Mouse (Mus musculus) thymus, postnatal 0 days (tissue): ENCODE measurements at regions not wholly inside any gene's neighbourhood (a gene's known extent, or its start where the extent isn't known, plus 50 kb on each side); places are given as distances from the start of the nearest gene placed in this dataset.

Source experiments
- DNase-seq: peaks from one replicate; pipeline ENCODE4 v3.0.0-alpha.2; 2015; ENCODE audit warnings: low spot score

DNA sequence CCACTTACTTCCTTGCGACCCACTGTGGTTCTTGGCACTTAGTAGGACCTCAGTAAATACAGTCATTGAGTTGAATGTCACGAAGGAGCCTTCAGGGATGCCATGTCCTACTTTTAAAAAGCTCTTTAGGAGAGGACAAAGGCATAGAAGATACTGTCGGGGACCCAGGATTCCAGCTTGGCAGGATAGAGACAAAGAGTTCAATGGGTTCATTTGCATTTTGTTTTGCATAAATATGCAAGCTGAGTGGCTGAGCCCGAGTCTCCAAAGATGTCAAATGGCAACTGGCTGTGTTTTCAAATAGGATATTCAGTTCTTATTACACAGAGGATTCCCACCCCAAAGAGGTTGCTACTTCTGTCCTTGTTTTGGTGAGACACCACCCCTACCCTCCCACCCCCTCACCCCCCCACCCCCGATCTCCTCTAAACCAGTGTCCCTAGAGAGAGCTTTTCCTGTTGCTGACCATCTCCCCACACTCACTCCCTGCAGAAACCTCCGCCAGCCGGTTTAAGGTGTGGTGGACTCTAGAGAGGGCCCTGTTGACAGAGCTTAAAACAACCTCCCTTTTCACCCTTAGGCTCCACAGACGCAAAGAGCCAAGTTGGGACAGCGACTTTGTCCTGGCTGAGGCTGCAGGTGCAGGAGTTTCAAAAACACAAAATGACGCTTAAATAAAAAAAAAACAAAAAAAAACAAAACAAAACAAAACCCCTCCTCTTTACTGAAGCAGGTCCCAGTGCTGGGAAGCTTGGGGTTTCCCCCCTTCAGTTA lies 57.9 kb downstream of the Sox9 start:
- no peak for DNase-seq

DNA sequence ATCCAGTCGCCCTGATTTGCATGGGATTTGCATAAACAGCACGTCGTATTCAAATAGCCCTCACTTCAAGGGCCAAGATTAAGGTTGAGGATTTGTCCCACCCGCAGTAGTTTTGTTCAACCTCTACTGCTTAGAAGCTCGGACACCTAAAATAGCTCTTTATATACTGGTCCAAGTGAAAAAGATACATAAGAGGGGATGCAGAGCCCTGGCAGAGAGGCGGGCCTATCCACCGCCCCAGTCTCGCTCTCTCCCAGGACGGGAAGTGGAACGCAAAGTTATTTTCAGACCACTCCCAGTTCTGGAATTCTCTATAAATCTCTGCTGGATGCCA lies 58.4 kb downstream of the Sox9 start:
- DNase-seq = no peak

- no peak for DNase-seq
Measured at GRCm38 (mm10) chr11:112844258-112844901, 62.4 kb downstream of the Sox9 start.

GRCm38 (mm10) chr11:112847146-112847545 lies 65.1 kb downstream of the Sox9 start:
- DNase-seq = no peak

DNA sequence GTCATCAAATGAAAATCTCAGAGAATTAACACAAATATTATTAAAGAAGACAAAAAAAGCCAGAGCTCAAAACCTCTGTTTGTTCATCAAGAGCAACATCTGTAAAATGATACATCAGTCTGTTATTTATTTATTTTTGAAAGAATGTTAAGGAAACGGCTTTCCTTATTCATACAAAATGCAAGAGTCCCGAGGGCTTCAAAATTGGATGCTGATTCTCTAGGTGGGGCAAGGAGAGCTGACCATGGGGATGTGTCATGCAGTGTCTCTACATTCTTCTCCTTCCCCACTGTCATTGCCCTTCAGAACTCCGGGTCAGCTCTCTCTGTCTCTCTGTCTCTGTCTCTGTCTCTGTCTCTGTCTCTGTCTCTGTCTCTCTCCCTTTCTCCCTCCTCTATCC lies 65.8 kb downstream of the Sox9 start:
- DNase-seq = no peak

GRCm38 (mm10) chr11:112849974-112850373 lies 68.0 kb downstream of the Sox9 start:
- DNase-seq = no peak

- DNase-seq = no peak
Measured at GRCm38 (mm10) chr11:112850532-112851272, 68.7 kb downstream of the Sox9 start.

GRCm38 (mm10) chr11:112851321-112851720 lies 69.3 kb downstream of the Sox9 start:
- DNase-seq = no peak

GRCm38 (mm10) chr11:112855975-112856374 lies 74.0 kb downstream of the Sox9 start:
- DNase-seq = no peak

DNA sequence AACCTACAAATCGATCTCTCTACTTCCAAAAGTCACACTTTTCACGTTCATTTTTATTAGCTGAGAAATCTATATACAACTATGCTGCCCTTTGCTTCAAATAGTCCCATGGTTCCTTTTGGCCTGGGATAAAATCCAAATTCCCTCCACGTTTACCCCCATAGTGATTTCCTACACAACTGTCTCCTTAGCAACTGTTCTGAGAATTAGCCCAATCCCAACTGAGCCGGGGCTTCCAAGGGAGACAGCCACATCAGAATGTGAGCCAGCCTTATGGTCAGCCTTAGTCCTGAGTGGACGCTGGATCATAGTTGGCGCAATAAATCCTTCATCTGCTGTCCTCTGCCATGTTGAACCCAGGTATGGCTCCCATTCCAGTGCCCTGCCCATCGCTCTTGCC lies 77.3 kb downstream of the Sox9 start:
- DNase-seq = no peak

- no peak for DNase-seq
Measured at GRCm38 (mm10) chr11:112860797-112861196, 78.8 kb downstream of the Sox9 start.

DNA sequence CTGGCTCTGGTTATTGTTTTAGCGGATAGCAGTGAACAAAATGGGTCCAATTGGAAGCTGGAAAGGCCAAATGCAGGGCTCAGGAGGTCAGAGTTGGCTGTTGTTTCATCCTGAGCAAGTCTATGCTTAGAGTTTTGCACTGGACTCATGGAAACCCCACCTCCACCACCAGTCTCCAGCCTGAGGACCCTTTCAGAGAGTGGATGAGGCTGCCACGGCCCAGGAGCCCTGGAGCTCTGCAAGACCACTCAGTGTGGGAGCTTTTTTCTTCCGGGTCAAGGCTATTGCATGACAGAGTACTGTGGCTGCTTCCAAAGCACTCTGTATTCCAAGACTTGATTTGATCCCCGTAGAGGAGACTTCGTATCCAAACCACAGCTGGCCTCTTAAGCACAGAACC lies 79.2 kb downstream of the Sox9 start:
- no peak for DNase-seq

- DNase-seq = no peak
Measured at GRCm38 (mm10) chr11:112865836-112866235, 83.8 kb downstream of the Sox9 start.

DNA sequence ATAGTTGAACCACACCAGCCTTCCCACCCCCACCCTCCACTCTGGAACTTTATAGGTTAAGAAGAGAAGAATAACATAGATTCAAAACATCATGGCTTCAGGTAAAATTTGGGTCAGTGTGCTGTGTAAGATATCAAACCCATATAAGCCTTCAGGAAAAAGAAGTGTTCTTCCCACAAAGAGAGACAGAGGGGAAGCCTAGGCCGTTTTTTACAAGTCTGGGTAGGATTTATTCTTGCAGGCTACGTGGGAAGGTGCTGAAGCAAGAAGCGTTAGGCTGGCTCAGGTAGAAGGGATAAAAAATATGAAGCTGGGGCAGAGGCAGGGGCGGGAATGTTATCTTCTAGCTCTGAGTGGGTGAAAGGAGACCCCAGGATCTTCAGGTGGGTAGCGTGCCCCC lies 87.5 kb downstream of the Sox9 start:
- no peak for DNase-seq

DNA sequence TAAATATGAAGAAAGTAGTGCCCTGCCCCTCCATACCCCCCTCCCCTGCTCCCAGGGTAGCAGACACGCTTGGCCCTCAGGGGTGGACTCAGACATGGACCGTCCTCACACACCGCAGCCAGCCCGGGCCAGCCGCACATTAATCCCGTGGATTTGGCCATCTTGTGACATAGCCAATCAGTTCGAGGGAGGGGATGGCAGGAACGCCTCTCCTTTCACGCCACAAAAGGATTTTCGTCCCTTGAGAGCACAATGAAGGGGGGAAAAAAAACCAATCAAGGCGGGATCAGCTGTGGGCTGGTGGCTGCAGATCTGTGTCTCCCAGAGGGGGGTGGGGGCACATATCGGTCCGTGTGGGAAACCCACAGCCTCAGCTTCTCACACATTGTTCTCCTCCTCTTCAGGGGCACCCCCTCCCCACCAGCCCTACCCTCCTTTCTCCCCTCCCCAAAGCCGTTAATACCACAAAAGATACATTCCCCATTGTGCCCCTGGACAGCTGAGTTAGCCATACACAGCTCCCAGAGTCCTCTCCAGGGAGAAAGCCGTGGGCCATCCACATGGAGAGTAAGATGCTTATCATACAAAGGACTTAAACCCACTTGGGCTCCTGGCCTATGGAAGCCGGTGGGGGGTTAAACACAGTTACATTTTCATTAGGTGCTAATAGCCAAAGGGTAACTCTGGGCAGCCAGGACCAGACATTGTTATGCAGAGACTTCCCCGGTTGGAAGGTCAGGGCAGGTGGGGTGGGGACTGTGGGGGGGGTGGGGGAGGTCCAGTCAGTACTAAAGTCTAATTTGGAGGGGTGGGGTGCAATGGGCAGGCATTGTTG lies 88.4 kb downstream of the Sox9 start:
- no peak for DNase-seq

DNA sequence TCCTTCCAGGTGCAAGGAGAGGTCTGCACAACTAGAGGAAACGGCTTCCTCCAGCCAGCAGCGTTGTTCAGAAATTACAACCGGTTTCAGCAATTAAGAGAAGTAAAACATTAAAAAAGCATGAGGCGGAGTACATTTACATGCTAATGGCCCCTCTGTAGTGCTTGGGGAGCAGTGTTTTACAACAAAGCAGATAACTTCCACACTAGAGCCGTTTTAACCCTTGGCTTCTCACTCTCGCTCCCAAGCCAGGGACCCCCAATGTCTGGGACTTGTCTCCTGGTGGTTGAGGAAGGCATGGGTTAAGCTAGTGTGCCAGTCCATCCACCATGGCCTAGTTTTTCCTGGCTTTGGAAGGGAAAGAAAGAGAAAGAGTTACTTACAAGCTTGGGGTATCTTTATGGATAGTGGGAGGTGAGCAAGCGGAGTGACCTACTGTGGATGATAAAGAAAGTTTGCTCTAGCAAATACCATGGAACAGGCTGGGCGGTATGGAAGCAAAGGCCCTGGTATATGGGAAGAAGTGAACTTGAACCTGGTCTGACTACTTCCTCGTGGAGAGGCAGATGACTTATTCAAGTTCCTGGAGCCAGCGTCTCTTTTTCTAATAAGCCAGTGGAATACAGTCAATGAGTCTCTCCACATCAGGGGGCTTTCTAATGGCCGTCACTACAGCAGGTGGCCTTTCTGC lies 90.8 kb downstream of the Sox9 start:
- no peak for DNase-seq

GRCm38 (mm10) chr11:112874239-112874638 lies 92.2 kb downstream of the Sox9 start:
- no peak for DNase-seq

- no peak for DNase-seq
Measured at GRCm38 (mm10) chr11:112876226-112876625, 94.2 kb downstream of the Sox9 start.

- no peak for DNase-seq
Measured at GRCm38 (mm10) chr11:112878436-112878835, 96.4 kb downstream of the Sox9 start.

DNA sequence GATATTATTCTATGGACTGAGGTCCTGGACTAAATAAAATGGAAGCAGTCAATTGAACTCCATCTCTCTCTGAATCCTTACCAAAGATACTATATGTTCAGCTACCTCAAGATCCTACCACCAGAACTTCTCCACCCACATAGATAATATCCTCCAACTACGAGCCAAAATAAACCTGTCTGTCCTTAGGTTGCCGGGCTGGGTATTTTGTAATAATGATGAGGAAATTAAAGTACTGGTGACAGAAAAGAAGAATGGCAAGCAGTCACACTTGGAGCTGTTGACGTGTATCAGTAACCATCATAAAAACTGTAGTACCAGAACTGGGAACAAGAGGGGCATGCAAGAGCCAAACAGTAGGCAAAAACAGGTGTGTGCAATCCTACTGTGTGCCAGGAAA lies 98.7 kb downstream of the Sox9 start:
- no peak for DNase-seq

DNA sequence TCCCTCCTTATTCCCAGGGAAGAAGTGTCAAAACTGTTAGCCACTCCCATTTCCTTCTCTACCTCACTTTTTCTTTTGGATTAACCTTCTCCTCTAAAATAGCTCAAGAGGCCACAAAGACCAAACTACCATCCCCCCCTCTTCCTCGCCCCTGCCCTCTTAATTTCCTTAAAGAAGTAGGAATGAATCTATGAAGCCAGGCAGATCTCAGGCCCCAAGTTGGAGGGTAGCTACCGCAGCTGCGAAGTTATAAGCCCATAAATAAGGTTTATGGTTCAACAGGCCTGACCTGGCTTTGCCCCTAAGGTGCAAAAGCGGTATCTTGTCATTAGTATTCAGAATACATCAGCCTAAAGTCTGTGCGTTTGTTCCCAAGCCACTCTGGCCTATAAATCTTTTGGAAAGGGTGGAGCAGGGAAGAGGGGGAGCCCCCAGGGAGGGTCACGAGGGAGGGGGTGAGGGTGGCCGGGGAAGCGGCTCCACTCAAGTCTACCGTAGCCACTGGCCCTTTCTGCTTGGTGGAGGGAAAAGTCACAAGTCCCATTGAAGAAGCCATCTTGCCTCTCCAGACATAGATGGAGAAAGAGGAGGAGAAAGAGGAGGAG lies 103.4 kb downstream of the Sox9 start:
- DNase-seq = no peak
